Mouse (Mus musculus) layer of hippocampus, adult 2 months (tissue): Measurements from ENCODE around the gene Taf6l. TPM values are rescaled to one million over a fixed set of nuclear protein-coding genes. Genes with fewer than 3 reads are reported as not detected.

ENCODE experiments used
- DNase-seq, 2 experiments: peaks; one replicate each; pipeline ENCODE4 v3.0.0; 2022; ENCODE audit warnings: low spot score in 2 of 2
- H3K27ac ChIP-seq: fragments of 200-600 bp; 2 replicates; pipeline ENCODE4 v1.8.1; 2022
- H3K4me3 ChIP-seq: fragments of 200-600 bp; 2 replicates; pipeline ENCODE4 v1.8.1; 2022; ENCODE audit warnings: mild to moderate bottlenecking
- CTCF ChIP-seq: fragments of 200-600 bp; conservative IDR thresholded peaks from 2 replicates; pipeline ENCODE4 v1.8.1; 2022; ENCODE audit warnings: antibody characterized with exemption, mild to moderate bottlenecking, moderate library complexity
- total RNA-seq, 2 experiments: library from RNA; stranded (reverse); gene quantifications; 2 replicates each; pipeline ENCODE4 v1.2.3; 2021

Gene Taf6l
- total RNA-seq, 2 experiments from 2014 or later, result 15.7 to 18.4 TPM

- Histone ChIP-seq H3K4me3 (peak within 1 kb of the TSS; percentile 95), H3K27ac (peak within 1 kb of the TSS; percentile 98)
- peak; percentile 94 to 96 for DNase-seq
- TF ChIP-seq CTCF, result peak; percentile 40
These were observed 12.0 kb downstream of the Taf6l start, which contains the start of gene Tmem179b for GRCm38 (mm10) chr19:8774086-8774835. Gene Tmem179b, minus strand, starts transcription at chr19:8774467.

- no peak for DNase-seq
- Histone ChIP-seq H3K27ac (peak overlapping the region; percentile 33; the same call in 1 of the 2 replicates), H3K4me3 (peak overlapping the region; percentile 95; the same call in 1 of the 2 replicates)
- no peak for TF ChIP-seq CTCF
These were observed 12.8 kb downstream of the Taf6l start for GRCm38 (mm10) chr19:8773409-8773808.

DNA sequence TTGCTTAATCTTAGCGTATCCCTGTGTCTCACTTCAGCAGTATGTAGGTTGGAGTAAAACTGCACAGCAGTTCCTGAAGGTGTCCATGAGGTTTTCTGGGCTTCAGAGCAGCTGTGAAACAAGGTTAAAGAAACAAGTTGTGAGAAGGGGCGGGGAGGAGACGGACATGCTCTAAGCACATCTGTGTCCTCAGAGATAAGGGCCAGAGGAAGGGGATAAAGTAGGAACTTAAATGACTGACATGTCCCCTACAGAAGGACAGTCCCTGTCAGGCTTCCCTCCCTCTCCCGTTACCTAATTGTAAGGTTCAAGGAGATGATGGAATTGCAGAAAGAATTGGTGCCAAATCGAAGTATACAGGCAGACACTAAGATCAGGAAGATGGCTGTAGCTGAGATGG lies 13.2 kb downstream of the Taf6l start:
- H3K4me3 ChIP-seq, result no peak overlapping the region; the same call in 1 of the 2 replicates
- DNase-seq, result no peak
- H3K27ac ChIP-seq, result peak overlapping the region; percentile 33; the same call in 1 of the 2 replicates
- TF ChIP-seq CTCF, result no peak

- Histone ChIP-seq H3K4me3 (peak within 1 kb of the TSS; percentile 97), H3K27ac (peak within 1 kb of the TSS; percentile 96)
- peak; percentile 86 to 87 for DNase-seq
- peak; percentile 45 for TF ChIP-seq CTCF
These were observed 15.5 kb downstream of the Taf6l start, which contains the start of gene Tmem223 for GRCm38 (mm10) chr19:8770567-8771270. Gene Tmem223, plus strand, starts transcription at chr19:8770996.

DNA sequence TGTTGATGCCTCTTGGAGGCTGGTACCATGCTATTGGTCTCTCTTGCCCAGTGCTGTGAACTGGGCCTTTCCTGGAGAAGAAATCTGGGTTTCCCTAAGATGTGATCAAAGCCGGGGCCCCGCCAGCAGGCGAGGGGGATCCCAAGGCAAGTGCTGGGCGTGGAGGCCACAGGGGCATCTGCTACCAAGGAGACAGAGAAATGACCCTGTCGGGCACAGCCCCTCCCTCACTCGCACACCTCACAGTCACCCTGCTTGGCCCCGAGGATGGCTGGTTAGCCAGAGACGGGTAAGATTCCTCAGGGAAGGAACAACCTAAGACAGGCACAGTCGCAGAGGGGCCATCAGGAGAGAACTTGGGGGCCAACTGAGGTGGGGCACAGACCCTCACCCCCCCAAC lies 20.7 kb downstream of the Taf6l start:
- Histone ChIP-seq H3K27ac (no peak overlapping the region), H3K4me3 (no peak overlapping the region)
- DNase-seq, result no peak
- TF ChIP-seq CTCF, result no peak

DNA sequence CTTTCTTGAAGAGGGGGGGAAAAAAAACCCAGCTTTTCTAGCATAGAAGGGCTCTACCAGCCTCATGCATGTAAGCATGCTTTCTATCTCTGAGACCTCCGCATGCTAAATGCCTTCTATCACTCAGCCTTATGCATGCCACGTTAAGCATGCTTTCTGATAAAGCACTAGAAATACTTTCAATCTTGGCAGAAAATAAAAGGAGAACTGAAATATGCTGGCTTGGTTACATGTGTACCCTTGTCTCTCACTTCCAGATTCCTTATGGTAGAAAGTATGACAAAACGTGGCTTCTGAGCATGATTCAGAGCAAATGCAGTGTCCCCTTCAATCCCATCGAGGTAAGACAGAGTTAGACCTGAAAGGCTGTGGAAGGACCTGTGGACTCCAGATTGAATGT lies 22.9 kb downstream of the Taf6l start:
- no peak for DNase-seq
- H3K27ac ChIP-seq, result no peak overlapping the region
- TF ChIP-seq CTCF, result no peak
- no peak overlapping the region for H3K4me3 ChIP-seq

DNA sequence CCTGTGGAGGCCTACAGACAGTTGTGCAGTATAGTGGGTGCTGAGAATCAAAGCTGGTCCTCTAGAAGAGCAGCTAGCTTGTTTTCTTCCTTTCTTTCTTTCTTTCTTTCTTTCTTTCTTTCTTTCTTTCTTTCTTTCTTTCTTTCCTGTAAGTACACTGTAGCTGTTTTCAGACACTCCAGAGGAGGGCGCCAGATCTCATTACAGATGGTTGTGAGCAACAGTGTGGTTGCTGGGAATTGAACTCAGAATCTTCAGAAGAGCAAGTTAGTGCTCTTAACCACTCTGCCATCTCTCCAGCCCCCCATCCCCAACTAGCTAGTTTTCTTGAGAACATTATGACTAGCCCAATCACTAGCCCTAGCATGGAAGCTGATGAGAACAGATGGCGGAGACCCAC lies 25.5 kb downstream of the Taf6l start:
- TF ChIP-seq CTCF, result peak; percentile 42
- H3K27ac ChIP-seq, result no peak overlapping the region
- no peak overlapping the region for H3K4me3 ChIP-seq
- DNase-seq, result no peak

GRCm38 (mm10) chr19:8758899-8759298 lies 27.3 kb downstream of the Taf6l start:
- no peak overlapping the region for H3K27ac ChIP-seq
- no peak for TF ChIP-seq CTCF
- no peak overlapping the region for H3K4me3 ChIP-seq
- DNase-seq, result no peak

DNA sequence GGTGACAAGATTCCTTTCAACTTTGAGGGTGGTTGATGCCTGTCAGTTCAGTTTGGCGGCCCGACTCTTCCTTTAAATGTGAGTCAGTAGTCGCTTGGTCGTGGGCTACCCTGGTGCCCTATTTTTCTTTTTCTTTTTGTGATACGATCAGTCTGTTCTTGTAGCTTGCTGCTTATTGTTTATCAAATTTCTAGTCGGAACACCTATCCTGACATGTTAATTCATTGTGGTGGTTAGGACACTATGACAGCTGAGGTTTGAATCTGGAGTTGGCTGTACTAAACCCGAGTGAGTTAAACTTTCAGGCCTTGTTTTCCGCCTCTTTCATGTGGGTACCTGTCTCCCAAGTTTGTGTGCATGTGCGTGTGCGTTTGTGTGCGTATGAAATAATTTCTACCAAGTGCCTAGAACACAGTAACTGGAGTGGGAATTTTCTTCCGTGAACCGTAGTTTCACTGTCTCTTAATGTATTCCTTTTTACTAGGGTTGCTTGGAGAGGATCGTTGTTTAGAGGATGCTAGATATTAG lies 28.7 kb downstream of the Taf6l start:
- Histone ChIP-seq H3K4me3 (peak overlapping the region; percentile 89), H3K27ac (peak overlapping the region; percentile 91)
- no peak for DNase-seq
- TF ChIP-seq CTCF, result no peak

DNA sequence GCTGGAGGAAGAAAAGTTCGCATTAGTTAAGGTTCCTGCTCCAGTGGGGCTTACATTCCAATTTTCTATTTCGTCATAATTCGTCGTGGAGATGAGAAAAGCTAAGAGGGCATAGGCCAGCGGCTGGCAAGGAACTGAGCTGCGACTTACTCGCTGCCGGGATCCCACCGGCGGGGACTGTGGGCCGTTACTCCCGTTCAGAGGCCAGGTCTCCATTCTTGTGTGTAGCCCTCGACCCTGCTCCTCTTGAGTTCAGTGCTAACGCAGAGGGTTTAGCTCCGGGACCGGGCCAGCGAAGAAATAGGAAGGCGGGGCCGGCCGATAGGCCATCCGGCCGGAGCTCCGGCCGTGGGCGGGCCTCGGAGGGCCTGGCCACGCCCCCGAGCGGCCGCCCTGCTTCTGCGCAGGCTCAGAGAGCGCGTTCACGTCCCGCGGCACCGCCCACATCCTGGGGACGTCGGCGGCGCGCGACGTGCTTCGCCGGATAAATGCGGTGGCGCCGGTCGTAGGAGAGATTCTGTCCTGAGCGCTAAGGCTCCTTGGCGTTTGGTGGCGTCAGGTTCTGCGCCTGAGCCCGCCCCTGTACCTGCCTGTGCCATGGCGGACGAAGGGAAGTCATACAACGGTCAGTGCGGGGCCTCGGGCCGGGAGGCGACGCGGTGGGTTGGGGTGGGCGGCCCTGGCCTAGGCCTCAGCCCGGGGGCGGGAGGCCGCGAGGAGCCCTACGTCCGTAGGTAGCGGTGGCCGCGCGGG lies 29.4 kb downstream of the Taf6l start, which contains the start of gene Nxf1:
Nxf1 (plus strand) TSS at position 439 of the 753 bp plus-strand sequence.
- Histone ChIP-seq H3K27ac (peak within 1 kb of the TSS; percentile 91), H3K4me3 (peak within 1 kb of the TSS; percentile 89)
- TF ChIP-seq CTCF, result 0 out of 2 replicates have a peak, but pooled peaks have one; percentile 16
- DNase-seq, result peak; percentile 89

DNA sequence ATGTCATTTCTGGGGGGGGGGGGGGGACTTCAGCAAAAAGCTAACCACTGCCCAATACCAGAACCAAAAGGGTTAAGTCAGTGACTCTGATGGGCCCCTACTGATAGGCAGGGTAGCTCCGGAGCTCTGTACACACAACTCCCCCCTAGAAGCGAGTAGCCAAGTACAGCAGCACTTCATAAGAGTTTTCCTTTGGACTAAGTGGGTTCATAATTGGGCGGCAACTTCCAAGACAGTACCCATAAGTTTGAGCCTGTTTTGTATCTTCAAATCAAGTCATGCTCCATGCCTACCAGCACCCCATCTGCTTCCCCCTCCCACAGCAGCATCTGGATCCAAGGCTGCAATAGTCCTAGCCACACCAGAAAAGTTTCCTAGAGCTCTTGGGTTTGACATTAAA lies 30.6 kb downstream of the Taf6l start:
- Histone ChIP-seq H3K4me3 (no peak overlapping the region), H3K27ac (no peak overlapping the region)
- no peak for TF ChIP-seq CTCF
- no peak for DNase-seq

GRCm38 (mm10) chr19:8747368-8747767 lies 38.8 kb downstream of the Taf6l start:
- Histone ChIP-seq H3K27ac (no peak overlapping the region), H3K4me3 (no peak overlapping the region)
- TF ChIP-seq CTCF, result peak; percentile 67
- DNase-seq, result no peak
